Mouse (Mus musculus) testis, adult 2 months (tissue): ENCODE measurements around the gene Shc1. TPM values are rescaled to one million over a fixed set of nuclear protein-coding genes. Genes with fewer than 3 reads are reported as not detected.
"Not testable (repeated sequence)": the region's sequence is repeated elsewhere in the genome, so short reads cannot be mapped to it uniquely, and the experiment has no call there.

Experiments used
- H3K27ac ChIP-seq: fragments of 200-500 bp; 2 replicates; pipeline ENCODE4 v1.5.1; 2012; ENCODE audit warnings: low read depth, low read length; ENCODE audit not compliant: control insufficient read depth, insufficient read depth
- H3K27me3 ChIP-seq: fragments of 200-500 bp; 2 replicates; pipeline ENCODE4 v1.6.1; 2012; ENCODE audit warnings: mild to moderate bottlenecking, low read length, moderate library complexity; ENCODE audit not compliant: control insufficient read depth, insufficient read depth
- H3K36me3 ChIP-seq: fragments of 200-500 bp; 2 replicates; pipeline ENCODE4 v1.6.1; 2012; ENCODE audit warnings: mild to moderate bottlenecking, low read length; ENCODE audit not compliant: control insufficient read depth, insufficient read depth
- H3K4me1 ChIP-seq: fragments of 200-500 bp; 2 replicates; pipeline ENCODE4 v1.6.1; 2012; ENCODE audit warnings: low read length; ENCODE audit not compliant: control insufficient read depth, insufficient read depth
- H3K4me3 ChIP-seq: fragments of 200-500 bp; 2 replicates; pipeline ENCODE4 v1.5.1; 2012; ENCODE audit warnings: low read depth, mild to moderate bottlenecking, low read length, moderate library complexity, mixed read lengths; ENCODE audit not compliant: control insufficient read depth
- CTCF ChIP-seq: fragments of 200-500 bp; IDR thresholded peaks from 2 replicates; pipeline ENCODE4 v1.5.1; 2012; ENCODE audit warnings: low read depth, mild to moderate bottlenecking, inconsistent platforms, low read length, moderate library complexity; ENCODE audit not compliant: control insufficient read depth, insufficient read depth, insufficient replicate concordance
- POLR2A ChIP-seq: fragments of 200-500 bp; IDR thresholded peaks from 2 replicates; pipeline ENCODE4 v1.6.1; 2012; ENCODE audit warnings: low read depth, mild to moderate bottlenecking, inconsistent platforms, low read length, moderate library complexity; ENCODE audit not compliant: control insufficient read depth
- polyA plus RNA-seq: library from polyadenylated mRNA; depleted of rRNA; stranded (reverse); fragments of >200 nt; gene quantifications from 2 replicates; pipeline ENCODE4 v1.2.3, GENCODE M21; 2012

The Shc1 gene
- polyA plus RNA-seq, 1 experiment: 17.3 TPM

DNA sequence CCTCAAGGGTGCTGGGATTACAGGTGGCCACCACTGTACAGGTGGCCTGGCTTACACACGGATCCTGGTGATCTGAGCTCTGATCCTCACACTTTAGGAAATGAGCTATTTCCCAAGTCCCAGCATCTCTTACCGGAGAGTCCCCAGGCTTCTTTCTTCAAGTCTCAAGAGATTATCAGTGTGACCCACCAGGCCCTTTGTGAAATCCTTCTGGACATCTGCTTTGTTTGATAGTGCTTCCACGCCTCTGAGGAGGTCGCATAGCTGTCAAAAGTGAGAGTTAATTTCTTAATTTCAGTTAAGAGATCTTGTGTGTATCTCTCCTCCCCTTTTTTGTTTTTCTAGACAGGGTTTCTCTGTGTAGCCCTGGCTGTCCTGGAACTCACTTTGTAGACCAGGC is 7.6 kb downstream of the Shc1 start:
- Histone ChIP-seq H3K27ac (no peak overlapping the region), H3K27me3 (no peaks in the 10 kb centered on the region), H3K4me3 (no peak overlapping the region), H3K36me3 (no peaks in the 10 kb centered on the region; the same call in none of the 2 replicates), H3K4me1 (peaks cover 12% of the 10 kb centered on the region)
- TF ChIP-seq POLR2A: no peak
- TF ChIP-seq CTCF: no peak

- H3K27me3 ChIP-seq, H3K4me1 ChIP-seq, H3K36me3 ChIP-seq, H3K4me3 ChIP-seq, H3K27ac ChIP-seq: not testable (repeated sequence)
Observed at GRCm38 (mm10) chr3:89429021-89429420, 10.8 kb downstream of the Shc1 start.

DNA sequence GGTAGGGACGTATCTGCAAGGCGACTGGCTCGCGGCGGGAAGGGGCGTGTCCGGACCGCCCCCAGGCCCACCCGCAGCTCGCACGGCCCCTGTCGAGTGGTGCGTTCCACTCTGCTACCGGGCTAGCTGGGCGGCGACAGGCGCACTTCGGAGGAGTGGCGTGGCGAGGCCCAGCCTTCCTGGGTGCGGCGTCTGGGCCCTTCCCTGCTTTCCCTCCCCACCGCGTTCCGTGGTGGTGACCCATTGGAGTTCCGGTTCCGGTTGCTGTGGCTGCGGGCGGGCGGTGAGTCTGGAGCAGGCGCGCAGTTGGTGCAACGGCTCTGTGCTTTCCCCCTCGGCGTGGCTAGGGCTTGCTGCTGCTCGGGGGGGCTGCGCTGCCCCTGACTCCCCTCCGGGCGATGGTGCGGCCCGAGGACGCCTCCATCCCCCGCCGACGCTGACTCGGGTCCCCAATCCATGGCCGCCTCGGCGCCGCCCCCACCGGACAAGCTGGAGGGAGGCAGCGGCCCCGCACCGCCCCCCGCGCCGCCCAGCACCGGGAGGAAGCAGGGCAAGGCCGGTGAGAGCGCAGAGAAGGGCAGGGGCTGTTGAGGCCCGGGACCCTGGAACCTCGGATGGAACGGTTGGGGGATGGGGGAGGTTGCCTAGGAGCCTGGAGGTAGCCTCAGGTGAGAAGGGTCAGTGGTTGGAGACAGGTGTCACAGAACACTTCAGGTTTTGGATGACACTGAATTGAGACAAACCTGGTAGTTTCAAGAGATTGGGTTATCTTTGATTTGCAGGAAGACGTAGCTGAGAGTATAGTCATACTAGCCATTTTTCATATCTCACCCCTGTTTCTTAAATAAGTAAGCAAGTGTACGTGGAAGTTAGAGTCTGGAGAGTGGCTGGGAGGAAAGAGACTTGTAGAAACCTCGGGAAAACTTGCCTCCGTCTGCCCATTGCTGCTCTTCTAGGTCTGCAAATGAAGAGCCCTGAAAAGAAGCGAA is 12.2 kb downstream of the Shc1 start, which contains the start of gene Pygo2:
Pygo2 (plus strand) TSS at position 44 of the 989 bp plus-strand sequence.
- TF ChIP-seq POLR2A (peak; percentile 64), CTCF (no peak)
- Histone ChIP-seq H3K4me1 (peaks cover 7% of the 10 kb centered on the region), H3K27me3 (no peaks in the 10 kb centered on the region), H3K27ac (peak within 1 kb of the TSS; percentile 89), H3K36me3 (no peaks in the 10 kb centered on the region; the same call in 1 of the 2 replicates), H3K4me3 (peak within 1 kb of the TSS; percentile 96)

DNA sequence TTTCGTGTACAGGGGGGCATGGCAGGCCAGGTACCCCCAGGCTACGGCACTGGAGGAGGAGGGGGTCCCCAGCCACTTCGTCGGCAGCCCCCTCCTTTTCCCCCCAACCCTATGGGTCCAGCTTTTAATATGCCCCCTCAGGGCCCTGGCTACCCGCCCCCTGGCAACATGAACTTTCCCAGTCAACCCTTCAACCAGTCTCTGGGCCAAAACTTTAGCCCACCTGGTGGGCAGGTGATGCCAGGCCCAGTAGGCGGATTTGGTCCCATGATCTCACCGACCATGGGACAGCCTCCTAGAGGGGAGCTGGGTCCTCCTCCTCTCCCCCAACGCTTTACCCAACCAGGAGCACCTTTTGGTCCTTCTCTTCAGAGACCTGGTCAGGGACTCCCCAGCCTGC is 14.4 kb downstream of the Shc1 start:
- Histone ChIP-seq H3K27me3 (no peaks in the 10 kb centered on the region), H3K4me1 (peaks cover 22% of the 10 kb centered on the region), H3K36me3 (no peaks in the 10 kb centered on the region; the same call in 1 of the 2 replicates), H3K4me3 (no peak overlapping the region; the same call in 1 of the 2 replicates), H3K27ac (no peak overlapping the region)
- TF ChIP-seq POLR2A: no peak
- no peak for TF ChIP-seq CTCF

DNA sequence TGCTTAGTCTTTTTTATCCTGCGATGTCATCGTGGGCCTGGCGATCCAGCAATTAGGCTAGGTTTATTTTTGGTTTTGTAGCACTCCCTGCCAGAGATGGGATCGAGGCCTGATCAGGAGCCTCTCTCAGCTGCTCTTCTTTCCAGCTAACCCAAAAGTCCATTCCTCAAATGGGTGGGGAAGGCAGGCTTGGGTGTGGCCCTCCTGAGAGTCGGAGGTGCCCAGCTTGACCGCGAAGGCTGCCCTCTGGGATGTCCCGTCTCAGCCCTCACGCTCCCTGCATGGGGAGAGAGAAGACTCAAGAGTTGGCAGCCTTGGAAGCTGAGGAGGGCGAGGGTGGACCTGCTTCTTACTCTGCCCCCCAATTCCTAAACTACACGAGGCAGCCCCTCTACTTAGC is 16.3 kb downstream of the Shc1 start:
- Histone ChIP-seq H3K27me3 (no peaks in the 10 kb centered on the region), H3K4me3 (no peak overlapping the region), H3K27ac (no peak overlapping the region), H3K36me3 (no peaks in the 10 kb centered on the region; the same call in 1 of the 2 replicates), H3K4me1 (peaks cover 26% of the 10 kb centered on the region)
- TF ChIP-seq CTCF: no peak
- TF ChIP-seq POLR2A: no peak

DNA sequence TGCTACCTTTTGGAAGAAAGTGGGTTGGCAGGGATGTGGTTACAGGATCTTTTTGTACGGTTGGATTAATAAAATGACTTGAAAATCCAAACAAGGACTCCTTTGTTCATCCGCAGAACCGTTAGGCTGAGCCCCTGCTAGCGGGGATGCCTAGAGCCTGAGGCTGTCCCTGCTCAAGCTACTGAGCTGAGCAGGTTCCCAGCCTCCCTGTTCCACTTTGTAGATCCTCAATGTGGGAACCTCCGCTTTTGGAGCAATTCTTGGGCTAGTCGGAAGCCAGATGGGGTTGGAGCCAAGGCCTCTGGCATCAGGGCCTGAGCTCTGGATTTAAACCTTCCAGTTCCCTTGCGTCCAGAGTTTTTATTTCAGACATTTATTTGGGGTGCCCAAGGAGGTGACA is 16.8 kb downstream of the Shc1 start:
- peaks cover 26% of the 10 kb centered on the region for H3K4me1 ChIP-seq
- H3K27me3 ChIP-seq: no peaks in the 10 kb centered on the region
- H3K36me3 ChIP-seq: no peaks in the 10 kb centered on the region; the same call in 1 of the 2 replicates
- H3K4me3 ChIP-seq: no peak overlapping the region
- TF ChIP-seq POLR2A (no peak), CTCF (no peak)
- H3K27ac ChIP-seq: no peak overlapping the region

GRCm38 (mm10) chr3:89436176-89437113 is 18.2 kb downstream of the Shc1 start, which contains the start of gene Pbxip1:
Gene Pbxip1, plus strand, starts transcription at chr3:89436706.
- Histone ChIP-seq H3K4me1 (peaks cover 21% of the 10 kb centered on the region), H3K36me3 (no peaks in the 10 kb centered on the region; the same call in 1 of the 2 replicates), H3K4me3 (peak within 1 kb of the TSS; percentile 91), H3K27ac (peak within 1 kb of the TSS; percentile 73), H3K27me3 (no peaks in the 10 kb centered on the region)
- TF ChIP-seq CTCF: no peak
- TF ChIP-seq POLR2A: no peak
